Mouse (Mus musculus) gastrocnemius, adult 2 months (tissue): ENCODE measurements around the gene F9. TPM values are rescaled to one million over a fixed set of nuclear protein-coding genes. Genes with fewer than 3 reads are reported as not detected.
"Not testable (repeated sequence)": the region's sequence is repeated elsewhere in the genome, so short reads cannot be mapped to it uniquely, and the experiment has no call there.

Experiments
- DNase-seq: peaks from one replicate; pipeline ENCODE4 v3.0.0; 2022
- H3K27ac ChIP-seq: fragments of 200-600 bp; 2 replicates; pipeline ENCODE4 v1.8.1; 2022; ENCODE audit warnings: mild to moderate bottlenecking
- H3K4me3 ChIP-seq: fragments of 200-600 bp; 2 replicates; pipeline ENCODE4 v1.8.1; 2022; ENCODE audit warnings: mild to moderate bottlenecking, moderate library complexity
- CTCF ChIP-seq: fragments of 200-600 bp; IDR thresholded peaks from 2 replicates; pipeline ENCODE4 v1.8.1; 2022; ENCODE audit warnings: antibody characterized with exemption, mild to moderate bottlenecking, moderate library complexity
- intact Hi-C: fragments of 180-260 bp; cut with DNase I; formaldehyde crosslinking; loops from one replicate; pipeline ENCODE4 v1.15.1; 2025
- long read RNA-seq, 2 experiments: library from polyadenylated mRNA; stranded (forward); transcript quantifications; one replicate each; pipeline ENCODE4 v2.0.0; 2021
- total RNA-seq, 2 experiments: library from RNA; stranded (reverse); gene quantifications; 2 replicates each; pipeline ENCODE4 v1.2.3; 2021

F9 gene
- total RNA-seq, result not detected
- long read RNA-seq, experiment 1, result 0 reads
- long read RNA-seq, experiment 2, result 0 reads

- Histone ChIP-seq H3K27ac (no peak within 1 kb of the TSS), H3K4me3 (no peak within 1 kb of the TSS)
- intact Hi-C loops, result no loop called here
- DNase-seq, result no peak
- TF ChIP-seq CTCF, result no peak
Measured at GRCm38 (mm10) chrX:59999221-60000083, at the start of gene F9. Gene F9, plus strand, starts transcription at chrX:59999464.

- H3K4me3 ChIP-seq, H3K27ac ChIP-seq, intact Hi-C loops, DNase-seq: not testable (repeated sequence)
Measured at GRCm38 (mm10) chrX:59969767-59970166, 29.5 kb upstream of the F9 start.

DNA sequence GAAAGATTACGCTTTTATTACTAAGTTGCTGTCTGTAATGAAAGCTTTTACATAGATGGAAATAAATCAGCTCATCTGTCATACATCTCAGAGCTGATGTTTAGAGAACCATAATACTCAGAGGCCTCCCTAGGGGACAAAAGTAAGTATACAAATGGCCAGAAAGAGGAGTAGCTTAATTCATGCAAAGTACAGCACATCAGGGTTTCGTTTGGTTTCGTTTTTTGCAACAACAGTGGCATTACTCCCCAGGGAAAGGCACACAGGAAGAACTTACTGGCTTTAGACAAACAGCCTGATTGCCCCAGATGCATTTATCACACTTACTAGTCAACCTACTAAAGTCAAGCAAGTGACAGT lies 800 bp downstream of the F9 start:
- intact Hi-C loops, result no loop called here
- DNase-seq, result no peak
- no peak for TF ChIP-seq CTCF
- no peak overlapping the region for H3K27ac ChIP-seq
- no peak overlapping the region for H3K4me3 ChIP-seq

- no peak overlapping the region for H3K27ac ChIP-seq
- TF ChIP-seq CTCF, result no peak
- H3K4me3 ChIP-seq, result no peak overlapping the region
- no peak for DNase-seq
- intact Hi-C loops, result no loop called here
Measured at GRCm38 (mm10) chrX:60001461-60001860, 2.2 kb downstream of the F9 start.

GRCm38 (mm10) chrX:60013084-60013676 lies 13.9 kb downstream of the F9 start:
- Histone ChIP-seq H3K4me3 (no peak overlapping the region), H3K27ac (no peak overlapping the region)
- DNase-seq, result peak; percentile 31
- peak; percentile 70 for TF ChIP-seq CTCF
- intact Hi-C loops, result loop anchor here (10.0 kb wide), 2 partner anchors 392 to 452 kb away; no protein-coding TSS in a partner anchor

GRCm38 (mm10) chrX:60014588-60014987 lies 15.3 kb downstream of the F9 start:
- intact Hi-C loops, result loop anchor here (10.0 kb wide), 2 partner anchors 390 to 450 kb away; no protein-coding TSS in a partner anchor
- no peak for TF ChIP-seq CTCF
- Histone ChIP-seq H3K4me3 (no peak overlapping the region), H3K27ac (no peak overlapping the region)
- DNase-seq, result no peak

DNA sequence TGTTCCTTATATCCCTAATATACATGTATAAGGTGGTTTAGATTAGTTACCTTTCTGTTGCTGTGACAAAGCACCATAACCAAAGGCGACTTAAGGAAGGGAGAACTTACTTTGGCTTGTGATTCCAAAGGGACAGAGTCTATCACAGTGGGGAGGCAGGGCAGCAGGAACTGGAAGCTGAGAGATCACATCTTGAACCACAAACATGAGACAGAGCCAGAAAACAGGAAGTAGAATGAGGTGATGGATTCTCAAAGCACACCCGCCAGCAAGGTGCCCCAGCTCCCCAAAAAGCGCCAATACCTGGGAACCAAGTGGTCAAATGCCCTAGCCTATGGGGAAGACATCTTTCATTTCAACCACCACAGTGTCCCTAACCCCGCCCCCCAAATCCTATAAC lies 21.7 kb downstream of the F9 start:
- no peak for DNase-seq
- intact Hi-C loops, result no loop called here
- Histone ChIP-seq H3K27ac (no peak overlapping the region), H3K4me3 (no peak overlapping the region)
- TF ChIP-seq CTCF, result no peak

DNA sequence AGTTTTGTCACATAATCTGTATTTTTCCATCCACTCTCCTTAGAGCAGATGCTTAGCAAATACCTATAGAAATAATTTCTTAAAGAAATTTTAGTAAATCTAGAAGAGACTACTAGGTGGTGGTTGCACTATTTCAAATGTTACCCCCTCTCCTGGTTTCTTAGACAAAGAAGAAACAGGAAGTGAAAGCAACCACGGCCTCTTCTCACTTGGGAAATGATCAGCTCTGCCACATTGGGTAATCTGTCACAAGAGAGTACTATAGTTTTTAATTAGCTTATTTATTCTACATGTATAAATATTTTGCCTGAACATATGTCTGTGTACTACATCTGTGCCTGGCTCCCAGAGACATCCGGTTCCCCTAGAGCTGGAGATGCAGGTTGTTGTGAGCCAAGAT lies 22.3 kb downstream of the F9 start:
- Histone ChIP-seq H3K4me3 (no peak overlapping the region), H3K27ac (no peak overlapping the region)
- no peak for DNase-seq
- intact Hi-C loops, result no loop called here
- no peak for TF ChIP-seq CTCF

DNA sequence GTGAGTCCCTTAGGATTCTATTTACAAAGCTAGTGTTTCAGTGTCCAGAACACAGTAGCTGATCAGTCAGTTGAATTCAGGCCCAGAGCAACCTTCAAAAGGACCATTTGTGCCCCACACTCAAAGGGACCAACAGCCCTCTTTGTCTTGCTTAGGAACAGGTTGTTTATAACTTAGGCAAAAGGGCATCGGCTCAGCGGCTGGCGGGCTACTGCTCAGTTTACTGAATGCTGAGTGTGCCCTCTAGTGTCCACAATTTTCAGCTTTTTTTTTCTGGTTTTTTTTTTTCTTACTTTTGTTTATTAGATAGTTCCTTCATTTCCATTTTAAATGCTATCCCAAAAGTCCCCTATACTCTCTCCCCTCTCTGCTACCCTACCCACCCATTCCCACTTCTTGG lies 27.4 kb downstream of the F9 start:
- peak; percentile 47 for TF ChIP-seq CTCF
- peak; percentile 23 for DNase-seq
- Histone ChIP-seq H3K27ac (no peak overlapping the region), H3K4me3 (no peak overlapping the region)
- intact Hi-C loops, result no loop called here

DNA sequence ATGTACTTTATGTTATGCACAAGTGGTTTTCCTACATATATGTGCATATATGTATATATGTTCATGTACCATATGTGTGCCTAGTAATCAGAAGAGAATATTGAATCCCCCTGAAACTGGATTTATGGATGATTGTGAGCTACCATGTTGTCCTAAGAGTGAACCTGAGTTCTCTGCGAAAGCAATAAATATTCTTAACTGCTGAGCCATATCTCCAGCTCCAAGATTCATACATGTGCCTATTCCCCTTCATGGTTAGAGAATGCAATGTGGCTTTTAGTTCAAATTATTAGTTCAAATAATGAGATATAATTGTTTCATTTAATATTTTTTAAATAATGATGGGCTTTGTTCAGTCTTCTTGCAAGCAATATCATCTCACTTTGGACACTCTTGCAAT lies 55.5 kb downstream of the F9 start:
- DNase-seq, result no peak
- Histone ChIP-seq H3K27ac (no peak overlapping the region), H3K4me3 (no peak overlapping the region)
- TF ChIP-seq CTCF, result no peak
- intact Hi-C loops, result no loop called here

DNA sequence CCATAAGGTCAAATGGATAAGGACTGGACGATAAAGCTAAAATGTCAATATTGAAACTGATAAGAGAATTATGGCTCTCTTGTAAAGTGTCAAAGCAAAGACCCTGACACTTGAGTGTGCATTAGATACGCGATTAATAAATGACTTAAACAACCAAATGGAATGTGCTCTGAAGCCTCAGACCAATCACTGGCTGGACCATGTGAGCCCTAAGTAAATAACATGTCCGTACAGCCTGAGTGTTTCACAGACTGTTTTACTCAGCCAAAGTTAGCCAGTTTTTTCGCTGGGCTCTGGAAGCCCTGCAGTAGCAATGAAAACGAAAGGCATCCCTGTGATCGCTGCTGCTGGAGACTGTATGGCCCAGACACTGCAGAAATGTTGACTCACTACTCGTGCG lies 55.9 kb downstream of the F9 start:
- Histone ChIP-seq H3K27ac (no peak overlapping the region), H3K4me3 (no peak overlapping the region)
- intact Hi-C loops, result no loop called here
- no peak for DNase-seq
- TF ChIP-seq CTCF, result no peak

DNA sequence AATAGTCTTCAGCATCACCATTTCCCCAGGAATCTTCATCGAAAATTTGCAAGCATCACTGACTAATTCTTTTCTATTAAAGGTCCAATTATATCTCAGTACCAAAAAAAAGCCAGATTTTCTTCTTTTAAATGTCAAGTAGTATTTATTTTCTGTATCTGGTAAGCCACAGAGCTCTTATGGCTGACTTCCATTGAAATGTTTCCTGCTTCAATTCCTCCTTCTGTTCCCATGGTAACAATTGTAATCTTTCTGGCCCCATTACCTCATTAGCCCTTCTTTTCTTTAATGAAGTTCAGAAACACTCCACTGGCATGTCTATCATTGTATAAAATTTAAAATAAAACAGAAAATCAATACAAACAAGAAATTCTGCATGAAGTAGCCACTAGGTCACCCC lies 76.1 kb downstream of the F9 start:
- TF ChIP-seq CTCF, result no peak
- H3K27ac ChIP-seq, result no peak overlapping the region
- no peak for DNase-seq
- no peak overlapping the region for H3K4me3 ChIP-seq
- intact Hi-C loops, result no loop called here

Other genes starting within 250 kb of the F9 start
- not detected for gene Mcf2, start 179.6 kb downstream of the F9 start, total RNA-seq